Comparison of ENCODE assay signal across 7 mouse cellular contexts in the genomic region with DNA sequence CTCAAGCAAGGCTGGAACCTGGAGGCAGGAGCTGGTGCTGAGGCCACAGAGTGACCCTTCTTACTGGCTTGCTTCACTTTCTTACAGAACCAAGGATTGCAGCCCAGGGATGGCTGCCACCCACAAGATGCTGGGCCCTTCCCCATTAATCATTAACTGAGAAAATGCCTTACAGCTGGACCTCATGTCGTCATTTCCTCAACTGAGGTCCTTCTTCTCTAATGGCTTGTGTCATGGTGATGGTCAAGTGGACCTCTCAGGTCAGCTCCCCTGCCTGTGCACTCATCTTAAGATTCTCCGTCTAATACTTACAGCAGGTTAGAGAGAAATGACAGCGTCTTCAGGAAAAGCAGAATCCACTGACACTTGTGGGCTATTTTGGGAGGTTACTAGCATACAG. TPM values are rescaled to one million over a fixed set of nuclear protein-coding genes. Genes with fewer than 3 reads are reported as not detected.
DNase-seq lines count a peak whose midpoint lies in the region; ATAC-seq and TF ChIP-seq lines count a peak whose summit lies in the region.

No protein-coding gene starts in this region.

- H3K4me3 ChIP-seq in C2C12 (ENCODE audit: insufficient read depth, poor library complexity, severe bottlenecking) = peak overlapping the region; percentile 61
- 0 out of 2 replicates have a peak overlapping the region, but pooled peaks have one; percentile 38 for H3K4me3 ChIP-seq in forebrain, postnatal 0 days (ENCODE audit: low read depth, low read length)
- peak overlapping the region; percentile 77 for H3K4me3 ChIP-seq in liver, embryonic 16.5 days (ENCODE audit: low read depth, low read length)

- TF ChIP-seq CTCF in C2C12 (IDR thresholded peaks at IDR 0.05; ENCODE audit: control insufficient read depth, insufficient read depth, insufficient read length) = no peak
- no peak for TF ChIP-seq CTCF in forebrain, postnatal 0 days (IDR thresholded peaks at IDR 0.05; ENCODE audit: low read depth)

- no peak for ATAC-seq in forebrain, postnatal 0 days
- ATAC-seq in liver, embryonic 16.5 days (ENCODE audit: low read depth) = no peak
- ATAC-seq in erythroid progenitor cell, adult 5-6 weeks (replicated peaks; ENCODE audit: low FRiP score, poor library complexity, severe bottlenecking) = no peak

- H3K36me3 ChIP-seq in C2C12 (ENCODE audit: control insufficient read depth, insufficient read depth) = peaks cover 43% of the 10 kb centered on the region
- H3K36me3 ChIP-seq in forebrain, postnatal 0 days (ENCODE audit: insufficient read depth) = no peaks in the 10 kb centered on the region
- H3K36me3 ChIP-seq in liver, embryonic 16.5 days (ENCODE audit: control insufficient read depth, insufficient read depth) = peaks cover 36% of the 10 kb centered on the region

- H3K27me3 ChIP-seq in C2C12 (ENCODE audit: control insufficient read depth, insufficient read depth, insufficient read length) = no peaks in the 10 kb centered on the region
- H3K27me3 ChIP-seq in forebrain, postnatal 0 days (ENCODE audit: insufficient read depth, low read length) = no peaks in the 10 kb centered on the region
- H3K27me3 ChIP-seq in liver, embryonic 16.5 days (ENCODE audit: control insufficient read depth, insufficient read depth, low read depth, low read length) = no peaks in the 10 kb centered on the region

- H3K79me2 ChIP-seq in C2C12 (ENCODE audit: control insufficient read depth, insufficient read depth) = peaks cover 33% of the 10 kb centered on the region

- WGBS in forebrain, postnatal 0 days = 32% methylated on average over 3 of the region's 3 CpGs
- 21% methylated on average over 3 of the region's 3 CpGs for WGBS in liver, embryonic 16.5 days (ENCODE audit: insufficient replicate concordance)

- H3K4me1 ChIP-seq in forebrain, postnatal 0 days (ENCODE audit: insufficient read depth) = no peaks in the 10 kb centered on the region
- H3K4me1 ChIP-seq in liver, embryonic 16.5 days (ENCODE audit: control insufficient read depth, low read depth, low read length) = peaks cover 24% of the 10 kb centered on the region

- peak overlapping the region; percentile 35 for H3ac ChIP-seq in C2C12 (ENCODE audit: control insufficient read depth, insufficient read length, low read depth)

- no peak overlapping the region for H3K9ac ChIP-seq in forebrain, postnatal 0 days
- H3K9ac ChIP-seq in liver, embryonic 16.5 days (ENCODE audit: low read depth, low read length) = peak overlapping the region; percentile 78

- no peak overlapping the region for H3K27ac ChIP-seq in forebrain, postnatal 0 days (ENCODE audit: low read depth, low read length)
- H3K27ac ChIP-seq in liver, embryonic 16.5 days (ENCODE audit: low read length) = peak overlapping the region; percentile 85

- DNase-seq in 416B (ENCODE audit: low read depth) = peak; percentile 57
- DNase-seq in forebrain, postnatal 0 days = no peak
- DNase-seq in B cell, adult 2 months = no peak
- no peak for DNase-seq in cerebellum, adult 11-12 months

- peak overlapping the region; percentile 64 for H3K4me2 ChIP-seq in forebrain, postnatal 0 days (ENCODE audit: low read depth)
- H3K4me2 ChIP-seq in liver, embryonic 16.5 days (ENCODE audit: low read depth, low read length) = peak overlapping the region; percentile 62

- peaks cover 17% of the 10 kb centered on the region for H3K79me3 ChIP-seq in C2C12 (ENCODE audit: low read depth)

- H3K9me3 ChIP-seq in forebrain, postnatal 0 days (ENCODE audit: low read length) = no peaks in the 10 kb centered on the region
- H3K9me3 ChIP-seq in liver, embryonic 16.5 days (replicated peaks; ENCODE audit: control insufficient read depth, low read length) = no peaks in the 10 kb centered on the region

TF ChIP-seq in C2C12, 6 proteins besides CTCF, POLR2A, EP300 and RAD21:
- no peak for TF ChIP-seq MYOG (IDR thresholded peaks at IDR 0.05; ENCODE audit: control insufficient read depth, extremely low read depth, insufficient read length)
- TF ChIP-seq FOSL1 (IDR thresholded peaks at IDR 0.05; ENCODE audit: insufficient read depth, low read length, poor library complexity, severe bottlenecking) = no peak
- no peak for TF ChIP-seq CEBPB (IDR thresholded peaks at IDR 0.05; ENCODE audit: low read depth)
- TF ChIP-seq MYOD1 (IDR thresholded peaks at IDR 0.05; ENCODE audit: control insufficient read depth, insufficient read length, low read depth) = no peak
- TF ChIP-seq USF1 (IDR thresholded peaks at IDR 0.05; ENCODE audit: low read depth) = no peak
- no peak for TF ChIP-seq MAX (IDR thresholded peaks at IDR 0.05)

RNA-seq across cellular contexts. Expression of gene Dlgap5, which starts 0.9 kb away (rescaled TPM):
- polyA plus RNA-seq in C2C12 (2012; fragmentation: generic; extraction: Trizol) = 34.2 TPM
- 2.3 and 9.4 TPM in 2 replicates for total RNA-seq in forebrain, postnatal 0 days (2014; rRNA removed)
- polyA plus RNA-seq in forebrain, postnatal 0 days (2015; fragmentation: Nextera tagmentation; extraction: Ambion mirVana) = 2.9 and 3.3 TPM in 2 replicates
- polyA plus RNA-seq in liver, embryonic 16.5 days (2015; fragmentation: Nextera tagmentation; extraction: Ambion mirVana) = 43.3 and 49.9 TPM in 2 replicates
- 394 and 480 TPM in 2 replicates for total RNA-seq in erythroid progenitor cell, adult 5-6 weeks (2015; ENCODE audit: low replicate concordance)
- 402 and 449 TPM in 2 replicates for total RNA-seq in erythroid progenitor cell, adult 5-6 weeks (2017; ENCODE audit: low replicate concordance)

RNA-seq across cellular contexts. Expression of gene Fbxo34, which starts 32.9 kb away (rescaled TPM):
- polyA plus RNA-seq in C2C12 (2012; fragmentation: generic; extraction: Trizol) = 11.9 TPM
- total RNA-seq in forebrain, postnatal 0 days (2014; rRNA removed) = 18.9 and 20.0 TPM in 2 replicates
- polyA plus RNA-seq in forebrain, postnatal 0 days (2015; fragmentation: Nextera tagmentation; extraction: Ambion mirVana) = 23.0 and 33.8 TPM in 2 replicates
- 38.3 and 41.6 TPM in 2 replicates for polyA plus RNA-seq in liver, embryonic 16.5 days (2015; fragmentation: Nextera tagmentation; extraction: Ambion mirVana)
- total RNA-seq in erythroid progenitor cell, adult 5-6 weeks (2015; ENCODE audit: low replicate concordance) = 23.9 and 37.8 TPM in 2 replicates
- 54.2 and 68.8 TPM in 2 replicates for total RNA-seq in erythroid progenitor cell, adult 5-6 weeks (2017; ENCODE audit: low replicate concordance)

RNA-seq across cellular contexts. Expression of gene Lgals3, which starts 49.8 kb away (rescaled TPM):
- 1,338 TPM for polyA plus RNA-seq in C2C12 (2012; fragmentation: generic; extraction: Trizol)
- total RNA-seq in forebrain, postnatal 0 days (2014; rRNA removed) = 2.1 and 3.4 TPM in 2 replicates
- polyA plus RNA-seq in forebrain, postnatal 0 days (2015; fragmentation: Nextera tagmentation; extraction: Ambion mirVana) = 5.1 and 9.0 TPM in 2 replicates
- 41.4 and 45.8 TPM in 2 replicates for polyA plus RNA-seq in liver, embryonic 16.5 days (2015; fragmentation: Nextera tagmentation; extraction: Ambion mirVana)
- 62.3 and 88.4 TPM in 2 replicates for total RNA-seq in erythroid progenitor cell, adult 5-6 weeks (2015; ENCODE audit: low replicate concordance)
- total RNA-seq in erythroid progenitor cell, adult 5-6 weeks (2017; ENCODE audit: low replicate concordance) = 15.1 and 15.7 TPM in 2 replicates

Comparison
In these comparisons a context has a peak if more than half of its experiments do, and no peak if none do; other contexts are left out.
1. RNA of gene Lgals3, which starts 49.8 kb away (polyA plus RNA-seq): 1,338 TPM in C2C12 (single experiment); 41.4 to 45.8 TPM in liver, embryonic 16.5 days and 5.1 to 9.0 TPM in forebrain, postnatal 0 days; every median in the first group is over 10 times any median in the second.
2. Peak in every context shown above with its lines, with median percentiles within 50 percentile points of each other: H3K4me3 ChIP-seq.